Mouse (Mus musculus) layer of hippocampus, adult 9-11 months (tissue): Measurements from ENCODE around the gene Ccl25.
"Not testable (repeated sequence)": the region's sequence is repeated elsewhere in the genome, so short reads cannot be mapped to it uniquely, and the experiment has no call there.

Experiments used
- DNase-seq: peaks from one replicate; pipeline ENCODE4 v3.0.0; 2022

Ccl25 gene

DNA sequence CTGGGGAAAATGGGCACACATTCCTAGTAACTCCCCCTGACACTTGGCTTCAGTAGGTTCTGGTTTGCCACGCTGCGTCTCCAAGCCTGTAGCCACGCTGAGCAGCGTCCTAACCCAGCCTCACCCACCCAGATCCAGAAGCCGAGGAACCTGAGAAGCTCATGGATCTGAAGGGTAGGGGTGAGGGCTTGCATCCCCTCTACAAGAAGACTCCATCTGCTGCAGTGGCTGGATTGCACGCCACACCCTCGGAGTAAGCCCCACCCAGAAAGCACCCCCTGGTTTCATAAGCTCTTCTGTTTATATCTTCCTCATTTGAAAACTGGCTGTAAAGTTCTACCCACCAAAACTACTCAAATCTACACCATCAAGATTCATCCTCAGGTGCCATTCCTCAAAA lies 22.7 kb downstream of the Ccl25 start:
- DNase-seq = no peak

- DNase-seq = no peak
Measured at GRCm38 (mm10) chr8:4348275-4348674, 23.3 kb downstream of the Ccl25 start.

- no peak for DNase-seq
Measured at GRCm38 (mm10) chr8:4349335-4349734, 24.3 kb downstream of the Ccl25 start.

GRCm38 (mm10) chr8:4350618-4351017 lies 25.6 kb downstream of the Ccl25 start:
- no peak for DNase-seq

- DNase-seq = not testable (repeated sequence)
Measured at GRCm38 (mm10) chr8:4352562-4352961, 27.6 kb downstream of the Ccl25 start.

- DNase-seq = no peak
Measured at GRCm38 (mm10) chr8:4353741-4354140, 28.7 kb downstream of the Ccl25 start.

GRCm38 (mm10) chr8:4354516-4354915 lies 29.5 kb downstream of the Ccl25 start:
- DNase-seq = no peak

GRCm38 (mm10) chr8:4355455-4355854 lies 30.4 kb downstream of the Ccl25 start:
- DNase-seq = no peak

GRCm38 (mm10) chr8:4359362-4359761 lies 34.4 kb downstream of the Ccl25 start:
- peak; percentile 25 for DNase-seq

- DNase-seq = no peak
Measured at GRCm38 (mm10) chr8:4360922-4361321, 35.9 kb downstream of the Ccl25 start.

- DNase-seq = no peak
Measured at GRCm38 (mm10) chr8:4366189-4366588, 41.2 kb downstream of the Ccl25 start.

DNA sequence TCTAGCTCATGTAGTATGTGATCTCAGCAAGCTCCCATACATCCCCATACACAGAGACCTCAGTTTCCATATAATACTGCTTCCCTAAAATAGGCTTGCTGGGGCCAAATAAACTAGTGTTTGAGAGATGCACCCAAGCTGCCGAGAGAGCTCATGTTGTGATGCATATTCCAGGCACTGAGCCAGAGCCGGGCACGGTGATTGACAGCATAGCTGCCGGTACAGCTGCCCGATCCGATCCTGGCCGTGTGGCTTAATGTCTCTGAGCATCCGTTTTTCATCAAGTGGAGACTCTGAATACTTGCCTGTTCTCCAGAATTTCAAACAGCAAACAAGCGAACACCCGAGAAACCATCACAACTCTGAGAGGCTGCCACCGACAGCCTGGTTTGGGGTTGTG lies 42.8 kb downstream of the Ccl25 start:
- peak; percentile 71 for DNase-seq

DNA sequence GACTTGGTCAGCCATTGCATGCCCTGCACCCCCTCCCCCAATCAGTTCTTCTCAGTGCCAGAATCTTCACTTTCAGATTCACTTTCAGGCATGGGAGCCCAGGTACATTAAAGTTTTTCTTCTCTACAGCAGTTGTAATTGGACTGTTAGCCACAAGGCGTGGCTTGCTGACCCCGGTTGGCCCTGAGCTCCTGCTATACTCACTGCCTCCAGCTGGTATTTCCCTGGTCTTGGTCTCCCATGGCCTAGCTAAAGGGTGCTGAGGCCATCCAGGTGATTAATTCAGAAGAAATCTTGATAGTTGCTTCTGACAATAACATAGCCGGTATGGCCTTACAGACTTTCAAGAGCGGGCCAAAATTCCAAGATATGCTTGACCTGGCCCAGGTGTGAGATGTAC lies 43.5 kb downstream of the Ccl25 start:
- DNase-seq = no peak

GRCm38 (mm10) chr8:4370078-4370477 lies 45.1 kb downstream of the Ccl25 start:
- peak; percentile 41 for DNase-seq

DNA sequence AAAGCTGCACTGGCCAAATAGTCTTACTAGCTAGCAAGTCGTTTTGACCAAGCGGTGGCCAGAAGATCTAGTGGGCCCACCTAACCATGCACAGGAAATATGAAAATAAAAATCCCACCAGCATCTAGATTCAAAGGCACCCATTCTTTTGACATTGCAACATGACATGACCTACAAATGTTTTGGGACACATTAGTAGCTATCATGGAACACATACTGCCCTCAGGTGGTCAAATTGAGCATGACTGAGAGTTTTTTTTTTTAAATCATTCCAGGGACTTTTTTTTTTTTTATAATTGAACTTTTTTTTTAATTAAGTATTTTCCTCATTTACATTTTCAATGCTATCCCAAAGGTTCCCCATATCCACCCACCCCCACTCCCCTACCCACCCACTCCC lies 47.6 kb downstream of the Ccl25 start:
- DNase-seq = no peak

GRCm38 (mm10) chr8:4401442-4401841 lies 76.4 kb downstream of the Ccl25 start:
- DNase-seq = no peak

DNA sequence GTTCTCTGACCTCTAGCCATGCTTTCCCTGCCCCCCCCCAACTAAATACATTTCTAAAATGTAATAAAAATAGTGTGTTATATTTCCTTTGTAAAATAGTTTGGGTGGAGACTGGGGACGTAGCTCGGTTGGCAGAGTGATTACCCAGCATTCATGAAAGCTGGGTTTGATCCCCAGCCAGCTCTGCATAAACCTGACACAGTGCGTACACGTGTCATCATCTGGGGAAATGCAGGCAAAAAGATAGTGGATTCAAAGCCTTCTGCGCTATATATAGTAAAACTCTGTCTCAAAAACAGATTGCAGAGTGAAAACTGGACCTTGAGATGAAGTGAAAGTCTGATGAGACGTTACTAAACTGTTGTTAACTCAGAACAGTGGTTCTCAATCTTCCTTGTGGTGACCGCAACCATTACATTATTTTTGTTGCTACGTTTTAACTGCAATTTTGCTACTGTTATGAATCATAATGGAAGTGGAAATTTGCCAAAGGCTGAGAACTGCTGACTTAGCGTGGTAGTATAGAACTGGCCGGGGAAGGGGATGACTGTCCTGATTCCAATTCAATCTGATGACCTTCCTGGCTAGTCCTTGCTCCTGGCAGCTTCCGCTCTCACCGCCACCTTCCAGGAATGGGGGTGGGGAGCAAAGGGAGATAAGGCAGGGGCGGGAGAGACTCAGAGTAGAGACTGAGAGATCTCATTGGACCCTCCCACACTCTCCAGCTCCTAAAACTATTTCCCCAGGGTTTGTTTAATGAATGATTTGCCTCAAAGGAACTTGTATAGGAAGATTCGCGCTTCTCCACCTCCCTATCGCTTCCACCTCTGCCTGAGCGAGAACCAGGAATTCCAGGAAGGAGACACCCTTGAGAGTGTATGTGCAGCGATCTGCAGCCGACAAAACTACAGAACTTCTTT lies 79.2 kb downstream of the Ccl25 start:
- DNase-seq = no peak

DNA sequence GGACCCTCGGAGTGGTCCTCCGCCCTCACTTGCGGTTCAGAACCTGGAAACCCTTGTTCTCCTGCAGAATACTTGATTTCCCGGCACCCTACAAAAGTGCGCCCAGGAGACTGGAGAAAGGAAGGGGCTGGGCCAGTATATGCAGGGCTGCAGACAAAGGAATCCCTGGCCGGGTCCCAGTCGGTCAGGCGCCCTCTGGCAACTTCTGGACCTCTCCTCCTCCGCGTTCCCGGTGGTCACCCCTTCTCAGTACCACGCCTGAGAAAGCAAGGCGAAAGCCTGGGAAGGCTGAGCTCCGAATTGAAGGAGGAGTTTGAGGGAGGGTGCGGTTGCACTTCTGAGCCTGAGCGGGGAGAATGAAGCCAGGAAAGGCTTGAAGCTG lies 79.9 kb downstream of the Ccl25 start:
- no peak for DNase-seq

DNA sequence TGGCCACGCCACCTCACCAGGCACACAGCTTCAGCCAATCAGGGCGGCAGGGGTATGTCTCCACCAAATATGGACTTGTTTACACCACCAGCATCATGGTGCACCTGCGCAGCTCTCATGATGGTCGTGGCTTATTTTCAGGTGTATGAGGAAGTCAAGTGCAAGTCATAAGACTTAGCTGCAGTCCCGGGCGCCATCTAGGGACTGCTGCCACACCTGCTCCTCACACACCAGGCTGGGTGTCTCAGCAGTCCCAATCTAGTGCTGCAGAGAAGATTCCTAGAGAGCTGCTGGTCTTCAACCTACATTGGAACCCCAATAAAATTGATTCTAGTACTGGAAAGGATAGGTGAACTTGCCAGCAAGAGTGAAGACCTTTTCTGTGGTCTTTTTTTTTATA lies 83.4 kb downstream of the Ccl25 start:
- DNase-seq = not testable (repeated sequence)
